Mouse (Mus musculus) heart, postnatal 0 days (tissue): ENCODE measurements around the gene Ccdc40.

Experiments
- CTCF ChIP-seq: IDR thresholded peaks from 2 replicates; pipeline ENCODE4 v1.5.1; 2016; ENCODE audit warnings: antibody characterized with exemption, control low read depth, low read depth
- EP300 ChIP-seq: IDR thresholded peaks from 2 replicates; pipeline ENCODE4 v1.6.1; 2016; ENCODE audit warnings: antibody characterized with exemption, low read depth

GRCm38 (mm10) chr11:119192176-119192575, 36.2 kb upstream of the Ccdc40 start:
- TF ChIP-seq CTCF (no peak), EP300 (no peak)
